Mouse (Mus musculus) adipose tissue, adult 10 weeks (tissue): ENCODE data around the gene Rtl4. TPM values are rescaled to one million over a fixed set of nuclear protein-coding genes. Genes with fewer than 3 reads are reported as not detected.

Source experiments
- polyA plus RNA-seq: library from polyadenylated mRNA; stranded (reverse); fragments of 350-450 nt; fragmentation: Illumina TruSeq; extraction: RNeasy Lipid Tissue Mini Kit (QIAGEN cat#74804); gene quantifications from one replicate; pipeline ENCODE4 v1.2.3, GENCODE M21; 2014; ENCODE audit warnings: low read depth, low replicate concordance

Rtl4 gene
- 1.6 TPM for polyA plus RNA-seq

GRCm38 (mm10) chrX:144688207-144689118, at the start of gene Rtl4:
TSS of gene Rtl4 (plus strand) at chrX:144688907.

GRCm38 (mm10) chrX:144688142-144688206, 733 bp upstream of the Rtl4 start, which contains the start of gene Trpc5:
TSS of gene Trpc5 (minus strand) at chrX:144688180.

Other genes starting within 250 kb of the Rtl4 start
- 9.0 TPM for gene Trpc5os, start 232.3 kb upstream of the Rtl4 start, polyA plus RNA-seq
- 0.09 TPM for gene Trpc5, start 727 bp upstream of the Rtl4 start, polyA plus RNA-seq